Mouse (Mus musculus): ENCODE data around the gene Fgf5. TPM values are rescaled to one million over a fixed set of nuclear protein-coding genes. Genes with fewer than 3 reads are reported as not detected.
A peak's percentile ranks its signal among the peaks of the same experiment; 100 is the strongest.

The Fgf5 gene
- polyA plus RNA-seq (2014; fragmentation: Nextera tagmentation; extraction: Ambion mirVana): 1.9 and 2.5 TPM in 2 replicates

DNA sequence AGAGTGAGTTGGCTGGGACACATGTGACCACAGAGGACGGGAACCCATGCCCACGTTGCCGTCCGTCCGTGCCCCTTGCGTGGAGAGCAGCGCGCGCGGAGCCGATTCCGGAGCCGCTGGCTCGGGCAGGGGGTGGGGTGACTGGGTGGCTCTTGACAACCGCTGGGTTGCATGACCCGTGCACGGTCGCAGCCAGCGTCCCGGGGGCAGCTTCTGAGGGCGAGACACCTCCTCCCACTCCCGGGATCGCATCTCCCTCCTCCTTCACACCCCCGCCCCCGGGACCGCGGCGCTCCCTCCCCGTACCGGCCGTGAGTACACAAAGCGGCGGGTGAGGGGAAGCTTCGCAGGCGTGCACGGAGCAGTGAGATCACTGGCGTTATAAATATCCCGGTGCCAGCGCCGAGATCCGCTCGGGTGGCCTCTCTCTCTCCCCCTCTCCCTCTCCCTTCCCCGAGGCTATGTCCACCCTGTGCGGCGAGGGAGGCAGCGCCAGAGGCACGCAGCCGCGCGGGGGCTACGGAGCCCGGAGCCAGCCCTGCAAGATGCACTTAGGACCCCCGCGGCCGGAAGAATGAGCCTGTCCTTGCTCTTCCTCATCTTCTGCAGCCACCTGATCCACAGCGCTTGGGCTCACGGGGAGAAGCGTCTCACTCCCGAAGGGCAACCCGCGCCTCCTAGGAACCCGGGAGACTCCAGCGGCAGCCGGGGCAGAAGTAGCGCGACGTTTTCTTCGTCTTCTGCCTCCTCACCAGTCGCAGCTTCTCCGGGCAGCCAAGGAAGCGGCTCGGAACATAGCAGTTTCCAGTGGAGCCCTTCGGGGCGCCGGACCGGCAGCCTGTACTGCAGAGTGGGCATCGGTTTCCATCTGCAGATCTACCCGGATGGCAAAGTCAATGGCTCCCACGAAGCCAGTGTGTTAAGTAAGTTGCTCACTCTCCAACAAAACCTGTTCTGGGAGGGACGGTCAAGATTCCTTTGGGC lies at the start of gene Fgf5:
Gene Fgf5, plus strand, starts transcription at position 347 of the 984 bp plus-strand sequence.
- H3K9me3 ChIP-seq (ENCODE audit: control insufficient read depth, low read length): no peaks in the 10 kb centered on the region
- H3K27me3 ChIP-seq (replicated peaks; ENCODE audit: control insufficient read depth, insufficient read depth, low read length): peaks cover 62% of the 10 kb centered on the region
- peak; percentile 80 for DNase-seq (ENCODE audit: low spot score)
- peak within 1 kb of the TSS; percentile 39 for H3K9ac ChIP-seq (ENCODE audit: low read length)
- H3K27ac ChIP-seq (ENCODE audit: low read depth): no peak within 1 kb of the TSS
- H3K36me3 ChIP-seq (ENCODE audit: control insufficient read depth, insufficient read depth, low read length): no peaks in the 10 kb centered on the region
- peak within 1 kb of the TSS; percentile 99 for H3K4me2 ChIP-seq (ENCODE audit: low read length)
- H3K4me3 ChIP-seq (ENCODE audit: low read depth, low read length): peak within 1 kb of the TSS; percentile 57
- 1% methylated on average over 80 of the region's 80 CpGs for WGBS
- H3K4me1 ChIP-seq (replicated peaks; ENCODE audit: control insufficient read depth, insufficient read depth, low read length): peaks cover 7% of the 10 kb centered on the region; the same call in 1 of the 2 replicates
- ATAC-seq (replicated peaks; ENCODE audit: low FRiP score, low TSS enrichment, low read depth): peak; percentile 78

DNA sequence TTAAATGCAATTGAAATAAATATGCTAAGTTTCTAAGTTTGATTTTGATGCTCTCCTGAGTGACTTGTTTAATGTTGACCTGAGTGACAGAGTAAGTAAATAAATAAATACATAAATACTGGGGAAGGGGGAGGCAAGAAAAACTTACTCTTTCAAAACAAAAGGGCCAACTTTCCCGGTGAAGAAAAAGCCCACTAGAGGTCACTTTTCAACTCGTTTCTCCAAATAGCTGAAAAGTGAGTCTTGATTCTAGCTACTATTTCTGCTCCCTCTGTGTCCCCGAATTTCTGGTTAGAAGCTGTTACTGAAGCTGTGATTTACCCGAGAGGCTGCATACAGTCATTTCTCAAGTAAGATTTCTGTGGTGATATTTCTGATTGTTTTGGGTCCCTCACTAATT lies 41.5 kb upstream of the Fgf5 start:
- H3K4me1 ChIP-seq (replicated peaks; ENCODE audit: control insufficient read depth, insufficient read depth, low read length): no peaks in the 10 kb centered on the region
- H3K27me3 ChIP-seq (replicated peaks; ENCODE audit: control insufficient read depth, insufficient read depth, low read length): no peaks in the 10 kb centered on the region
- H3K36me3 ChIP-seq (ENCODE audit: control insufficient read depth, insufficient read depth, low read length): no peaks in the 10 kb centered on the region
- WGBS: 68% methylated on average over 4 of the region's 4 CpGs
- ATAC-seq (replicated peaks; ENCODE audit: low FRiP score, low TSS enrichment, low read depth): no peak
- H3K4me3 ChIP-seq (ENCODE audit: low read depth, low read length): no peak overlapping the region
- H3K9ac ChIP-seq (ENCODE audit: low read length): no peak overlapping the region
- no peaks in the 10 kb centered on the region for H3K9me3 ChIP-seq (ENCODE audit: control insufficient read depth, low read length)
- no peak overlapping the region for H3K4me2 ChIP-seq (ENCODE audit: low read length)
- H3K27ac ChIP-seq (ENCODE audit: low read depth): no peak overlapping the region
- DNase-seq (ENCODE audit: low spot score): no peak

DNA sequence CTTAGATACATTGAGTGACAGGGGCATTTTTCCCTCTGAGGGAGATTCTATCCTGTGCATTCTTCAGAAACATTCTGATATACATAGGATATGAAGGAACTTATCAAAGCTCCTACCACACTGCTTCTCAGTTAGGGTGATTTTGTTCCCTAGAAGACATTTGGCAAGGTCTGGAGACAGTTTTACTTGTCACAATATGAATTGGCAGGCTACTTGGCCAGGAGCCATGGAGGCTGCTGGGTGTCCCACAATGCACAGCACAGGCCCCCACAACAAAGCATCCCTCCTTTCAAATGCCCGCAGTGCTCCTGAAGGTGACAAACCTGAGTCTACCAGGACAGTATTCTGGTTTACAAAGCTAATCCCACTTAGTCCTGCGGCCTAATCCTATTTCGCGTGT lies 32.0 kb upstream of the Fgf5 start:
- Histone ChIP-seq H3K27me3 (replicated peaks; ENCODE audit: control insufficient read depth, insufficient read depth, low read length) (no peaks in the 10 kb centered on the region), H3K27ac (ENCODE audit: low read depth) (no peak overlapping the region), H3K4me1 (replicated peaks; ENCODE audit: control insufficient read depth, insufficient read depth, low read length) (no peaks in the 10 kb centered on the region), H3K9ac (ENCODE audit: low read length) (no peak overlapping the region), H3K9me3 (ENCODE audit: control insufficient read depth, low read length) (no peaks in the 10 kb centered on the region), H3K4me3 (ENCODE audit: low read depth, low read length) (no peak overlapping the region), H3K36me3 (ENCODE audit: control insufficient read depth, insufficient read depth, low read length) (no peaks in the 10 kb centered on the region), H3K4me2 (ENCODE audit: low read length) (no peak overlapping the region)
- 73% methylated on average over 4 of the region's 4 CpGs for WGBS
- ATAC-seq (replicated peaks; ENCODE audit: low FRiP score, low TSS enrichment, low read depth): no peak
- no peak for DNase-seq (ENCODE audit: low spot score)

DNA sequence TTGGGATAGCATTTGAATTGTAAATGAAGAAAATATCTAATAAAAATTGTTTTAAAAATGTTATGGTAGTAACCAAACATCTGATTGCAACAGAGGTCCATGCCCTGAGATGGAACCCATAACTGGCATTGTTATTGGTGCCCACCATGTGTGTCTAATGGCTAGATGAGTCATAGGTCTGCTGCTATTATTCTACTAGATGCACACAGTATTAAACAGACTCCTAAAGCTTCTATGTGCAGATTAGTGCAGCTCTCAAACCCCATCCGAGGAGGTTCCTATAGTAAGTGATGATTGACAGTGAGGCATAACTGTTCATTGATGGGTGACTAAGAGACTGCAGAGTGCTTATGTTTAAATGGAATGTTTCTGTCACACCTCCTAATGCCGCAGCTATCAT lies 27.3 kb upstream of the Fgf5 start:
- Histone ChIP-seq H3K27ac (ENCODE audit: low read depth) (no peak overlapping the region), H3K27me3 (replicated peaks; ENCODE audit: control insufficient read depth, insufficient read depth, low read length) (no peaks in the 10 kb centered on the region), H3K4me3 (ENCODE audit: low read depth, low read length) (no peak overlapping the region), H3K9me3 (ENCODE audit: control insufficient read depth, low read length) (no peaks in the 10 kb centered on the region), H3K4me2 (ENCODE audit: low read length) (no peak overlapping the region), H3K36me3 (ENCODE audit: control insufficient read depth, insufficient read depth, low read length) (no peaks in the 10 kb centered on the region), H3K9ac (ENCODE audit: low read length) (no peak overlapping the region), H3K4me1 (replicated peaks; ENCODE audit: control insufficient read depth, insufficient read depth, low read length) (no peaks in the 10 kb centered on the region)
- 94% methylated on average over 2 of the region's 2 CpGs for WGBS
- ATAC-seq (replicated peaks; ENCODE audit: low FRiP score, low TSS enrichment, low read depth) (no peak), DNase-seq (ENCODE audit: low spot score) (no peak)

DNA sequence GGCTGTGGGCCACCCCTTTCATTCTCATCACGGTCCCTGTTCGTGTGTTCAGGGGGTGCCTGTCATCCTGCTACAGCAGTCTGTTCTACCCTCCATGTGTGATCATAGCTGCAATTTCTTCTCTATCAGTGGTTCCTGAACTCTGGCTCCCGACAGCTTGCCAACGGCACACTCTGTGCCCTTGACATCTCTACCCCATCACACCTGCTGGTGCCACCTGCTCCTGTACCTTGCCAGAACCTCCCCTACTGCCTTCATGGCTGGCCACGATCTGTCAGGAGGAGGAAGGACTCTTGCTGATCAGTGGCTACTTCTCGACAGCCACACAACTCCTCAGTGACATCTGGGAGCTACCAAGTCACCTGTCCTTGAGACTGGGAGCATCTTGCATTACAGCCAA lies 24.5 kb upstream of the Fgf5 start:
- no peak for ATAC-seq (replicated peaks; ENCODE audit: low FRiP score, low TSS enrichment, low read depth)
- Histone ChIP-seq H3K27me3 (replicated peaks; ENCODE audit: control insufficient read depth, insufficient read depth, low read length) (no peaks in the 10 kb centered on the region), H3K4me2 (ENCODE audit: low read length) (no peak overlapping the region), H3K4me1 (replicated peaks; ENCODE audit: control insufficient read depth, insufficient read depth, low read length) (no peaks in the 10 kb centered on the region), H3K36me3 (ENCODE audit: control insufficient read depth, insufficient read depth, low read length) (no peaks in the 10 kb centered on the region), H3K4me3 (ENCODE audit: low read depth, low read length) (no peak overlapping the region), H3K9me3 (ENCODE audit: control insufficient read depth, low read length) (no peaks in the 10 kb centered on the region), H3K9ac (ENCODE audit: low read length) (no peak overlapping the region), H3K27ac (ENCODE audit: low read depth) (no peak overlapping the region)
- no peak for DNase-seq (ENCODE audit: low spot score)
- WGBS: 75% methylated on average over 6 of the region's 6 CpGs

DNA sequence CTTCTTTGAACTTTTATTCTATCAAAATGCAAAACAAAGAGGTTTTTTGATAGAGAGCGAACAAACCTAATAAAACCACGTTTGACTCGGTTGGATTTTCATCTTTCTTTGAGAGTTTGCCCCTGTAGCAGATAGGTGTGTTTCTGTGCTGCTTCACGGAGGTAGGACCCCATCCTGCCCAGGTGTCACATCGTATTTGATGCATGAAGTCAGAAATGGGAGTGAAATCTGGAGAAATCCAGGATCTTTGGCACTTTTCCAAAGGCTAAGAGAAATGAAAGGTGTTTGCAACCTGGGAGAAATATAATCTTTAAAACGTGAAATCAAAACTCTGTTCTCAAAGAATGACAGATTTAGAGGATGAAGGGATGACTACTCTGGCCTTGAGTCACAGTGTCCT lies 15.5 kb upstream of the Fgf5 start:
- Histone ChIP-seq H3K4me1 (replicated peaks; ENCODE audit: control insufficient read depth, insufficient read depth, low read length) (no peaks in the 10 kb centered on the region), H3K4me2 (ENCODE audit: low read length) (no peak overlapping the region), H3K27ac (ENCODE audit: low read depth) (no peak overlapping the region), H3K9ac (ENCODE audit: low read length) (no peak overlapping the region), H3K4me3 (ENCODE audit: low read depth, low read length) (no peak overlapping the region), H3K27me3 (replicated peaks; ENCODE audit: control insufficient read depth, insufficient read depth, low read length) (no peaks in the 10 kb centered on the region), H3K36me3 (ENCODE audit: control insufficient read depth, insufficient read depth, low read length) (no peaks in the 10 kb centered on the region), H3K9me3 (ENCODE audit: control insufficient read depth, low read length) (no peaks in the 10 kb centered on the region)
- DNase-seq (ENCODE audit: low spot score) (no peak), ATAC-seq (replicated peaks; ENCODE audit: low FRiP score, low TSS enrichment, low read depth) (no peak)
- 77% methylated on average over 6 of the region's 6 CpGs for WGBS

DNA sequence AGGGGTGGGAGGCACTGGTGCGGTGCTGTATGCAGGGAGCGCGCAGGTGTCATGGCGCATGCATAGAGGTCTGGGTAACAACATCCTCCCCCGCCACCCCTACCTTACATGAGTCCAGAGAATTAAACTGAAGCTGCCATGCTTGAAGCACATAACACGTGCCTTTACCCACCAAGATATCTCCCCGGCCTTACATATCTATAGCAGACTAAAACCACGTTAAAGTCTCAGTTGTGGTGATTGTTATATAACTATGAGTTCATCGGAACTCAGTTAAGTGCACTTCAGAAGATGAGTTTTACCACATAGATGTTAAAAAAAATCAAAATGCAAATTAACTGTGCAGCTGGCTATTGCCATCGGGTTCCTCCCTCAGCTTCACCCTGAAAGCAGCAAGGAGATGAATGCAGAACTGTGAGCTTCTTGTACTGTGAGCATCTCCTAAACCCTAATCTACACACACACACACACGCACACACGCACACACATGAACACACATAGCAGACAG lies 12.6 kb upstream of the Fgf5 start:
- Histone ChIP-seq H3K4me1 (replicated peaks; ENCODE audit: control insufficient read depth, insufficient read depth, low read length) (no peaks in the 10 kb centered on the region), H3K4me2 (ENCODE audit: low read length) (no peak overlapping the region), H3K27ac (ENCODE audit: low read depth) (no peak overlapping the region), H3K9ac (ENCODE audit: low read length) (no peak overlapping the region), H3K4me3 (ENCODE audit: low read depth, low read length) (no peak overlapping the region), H3K9me3 (ENCODE audit: control insufficient read depth, low read length) (no peaks in the 10 kb centered on the region), H3K36me3 (ENCODE audit: control insufficient read depth, insufficient read depth, low read length) (no peaks in the 10 kb centered on the region), H3K27me3 (replicated peaks; ENCODE audit: control insufficient read depth, insufficient read depth, low read length) (no peaks in the 10 kb centered on the region)
- DNase-seq (ENCODE audit: low spot score) (no peak), ATAC-seq (replicated peaks; ENCODE audit: low FRiP score, low TSS enrichment, low read depth) (no peak)
- WGBS: 93% methylated on average over 12 of the region's 12 CpGs

DNA sequence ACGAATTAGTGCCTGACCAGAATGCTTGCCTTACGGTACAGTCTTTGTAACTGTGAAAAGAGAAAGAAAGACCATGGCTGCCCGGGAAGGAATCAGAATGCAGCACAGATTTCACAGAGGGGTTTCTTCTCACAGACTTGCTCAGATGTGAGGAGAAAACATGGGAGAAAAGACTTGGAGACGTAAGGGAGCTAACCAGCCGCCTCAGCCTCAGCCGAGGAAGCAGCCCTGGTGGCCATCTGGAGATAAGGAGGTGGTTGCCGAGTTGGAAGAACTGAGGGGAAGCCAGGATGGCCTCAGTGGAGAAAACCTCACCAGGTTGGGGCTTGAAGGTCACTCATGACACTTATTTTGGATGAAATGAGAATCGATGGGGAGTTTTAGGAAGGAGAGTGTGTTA lies 8.7 kb upstream of the Fgf5 start:
- 55% methylated on average over 8 of the region's 8 CpGs for WGBS
- Histone ChIP-seq H3K4me2 (ENCODE audit: low read length) (no peak overlapping the region), H3K27me3 (replicated peaks; ENCODE audit: control insufficient read depth, insufficient read depth, low read length) (no peaks in the 10 kb centered on the region), H3K27ac (ENCODE audit: low read depth) (no peak overlapping the region), H3K4me1 (replicated peaks; ENCODE audit: control insufficient read depth, insufficient read depth, low read length) (no peaks in the 10 kb centered on the region), H3K9me3 (ENCODE audit: control insufficient read depth, low read length) (no peaks in the 10 kb centered on the region), H3K9ac (ENCODE audit: low read length) (no peak overlapping the region), H3K4me3 (ENCODE audit: low read depth, low read length) (no peak overlapping the region), H3K36me3 (ENCODE audit: control insufficient read depth, insufficient read depth, low read length) (no peaks in the 10 kb centered on the region)
- DNase-seq (ENCODE audit: low spot score) (no peak), ATAC-seq (replicated peaks; ENCODE audit: low FRiP score, low TSS enrichment, low read depth) (no peak)

DNA sequence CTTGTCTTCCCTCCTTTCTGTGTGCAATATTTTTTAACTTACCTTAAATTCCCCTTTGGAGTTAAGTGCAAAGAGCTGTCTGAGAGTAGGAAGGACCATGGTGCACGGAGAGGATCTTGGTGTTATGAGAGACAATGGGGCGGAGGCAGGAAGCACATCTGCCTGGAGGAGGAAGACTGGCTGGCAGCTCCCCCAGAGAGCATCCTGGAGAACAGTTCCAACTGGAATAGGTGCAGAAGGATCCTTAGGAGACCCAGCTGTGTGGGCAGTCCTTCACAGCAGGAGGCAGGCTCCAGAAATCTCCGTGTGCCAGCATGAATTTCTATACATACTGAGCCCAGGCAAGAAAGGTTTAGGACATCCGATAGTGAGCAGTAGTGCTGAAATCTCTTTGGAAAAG lies 8.0 kb upstream of the Fgf5 start:
- Histone ChIP-seq H3K9ac (ENCODE audit: low read length) (no peak overlapping the region), H3K36me3 (ENCODE audit: control insufficient read depth, insufficient read depth, low read length) (no peaks in the 10 kb centered on the region), H3K4me1 (replicated peaks; ENCODE audit: control insufficient read depth, insufficient read depth, low read length) (no peaks in the 10 kb centered on the region), H3K9me3 (ENCODE audit: control insufficient read depth, low read length) (no peaks in the 10 kb centered on the region), H3K27ac (ENCODE audit: low read depth) (no peak overlapping the region), H3K27me3 (replicated peaks; ENCODE audit: control insufficient read depth, insufficient read depth, low read length) (no peaks in the 10 kb centered on the region), H3K4me2 (ENCODE audit: low read length) (no peak overlapping the region), H3K4me3 (ENCODE audit: low read depth, low read length) (no peak overlapping the region)
- ATAC-seq (replicated peaks; ENCODE audit: low FRiP score, low TSS enrichment, low read depth): no peak
- 41% methylated on average over 4 of the region's 4 CpGs for WGBS
- no peak for DNase-seq (ENCODE audit: low spot score)

Data from intestine, embryonic 14.5 days (tissue).